Mouse (Mus musculus): Measurements from ENCODE around the gene Tspan13. TPM values are rescaled to one million over a fixed set of nuclear protein-coding genes. Genes with fewer than 3 reads are reported as not detected.

Tspan13 gene
- polyA plus RNA-seq, 1 experiment from 2014 or later: 138 TPM

- H3K36me3 ChIP-seq: no peaks in the 10 kb centered on the region
- H3K4me1 ChIP-seq (replicated peaks): no peaks in the 10 kb centered on the region
- H3K4me3 ChIP-seq (replicated peaks): no peak overlapping the region
- H3K4me2 ChIP-seq (replicated peaks): no peak overlapping the region
- no peak overlapping the region for H3K9ac ChIP-seq
- no peaks in the 10 kb centered on the region for H3K9me3 ChIP-seq
- no peaks in the 10 kb centered on the region for H3K27me3 ChIP-seq (replicated peaks)
- no peak overlapping the region for H3K27ac ChIP-seq
- no peak for ATAC-seq
These were observed 48.2 kb downstream of the Tspan13 start for GRCm38 (mm10) chr12:35994098-35994497.

- Histone ChIP-seq H3K9ac (no peak overlapping the region), H3K4me1 (replicated peaks) (no peaks in the 10 kb centered on the region), H3K4me2 (replicated peaks) (0 out of 2 replicates have a peak overlapping the region, but pooled peaks have one; percentile 28), H3K4me3 (replicated peaks) (no peak overlapping the region), H3K27ac (no peak overlapping the region), H3K9me3 (no peaks in the 10 kb centered on the region), H3K27me3 (replicated peaks) (no peaks in the 10 kb centered on the region), H3K36me3 (no peaks in the 10 kb centered on the region)
- 54% methylated on average over 3 of the region's 3 CpGs for WGBS
- peak; percentile 68 for ATAC-seq
These were observed 48.7 kb downstream of the Tspan13 start for GRCm38 (mm10) chr12:35993583-35993982.

- 0 out of 2 replicates have a peak within 1 kb of the TSS, but pooled peaks have one; percentile 27 for H3K27ac ChIP-seq
- no peaks in the 10 kb centered on the region for H3K36me3 ChIP-seq
- no peak within 1 kb of the TSS for H3K4me3 ChIP-seq (replicated peaks)
- peak within 1 kb of the TSS; percentile 28 for H3K4me2 ChIP-seq (replicated peaks)
- H3K9ac ChIP-seq: no peak within 1 kb of the TSS
- 51% methylated on average over 9 of the region's 9 CpGs for WGBS
- H3K4me1 ChIP-seq (replicated peaks): no peaks in the 10 kb centered on the region
- no peaks in the 10 kb centered on the region for H3K27me3 ChIP-seq (replicated peaks)
- ATAC-seq: peak; percentile 57
- H3K9me3 ChIP-seq: no peaks in the 10 kb centered on the region
These were observed 49.6 kb downstream of the Tspan13 start, which contains the start of gene Agr2 for GRCm38 (mm10) chr12:35992711-35993110. Agr2 (plus strand) TSS chr12:35992907.

- no peaks in the 10 kb centered on the region for H3K36me3 ChIP-seq
- H3K4me1 ChIP-seq (replicated peaks): peaks cover 5% of the 10 kb centered on the region; the same call in 1 of the 2 replicates
- no peak overlapping the region for H3K27ac ChIP-seq
- no peak overlapping the region for H3K4me3 ChIP-seq (replicated peaks)
- no peak overlapping the region for H3K9ac ChIP-seq
- no peaks in the 10 kb centered on the region for H3K27me3 ChIP-seq (replicated peaks)
- no peak overlapping the region for H3K4me2 ChIP-seq (replicated peaks)
- no peak for ATAC-seq
- H3K9me3 ChIP-seq: no peaks in the 10 kb centered on the region
- WGBS: 80% methylated on average over 5 of the region's 5 CpGs
These were observed 57.6 kb downstream of the Tspan13 start for GRCm38 (mm10) chr12:35984743-35985142.

- Histone ChIP-seq H3K4me1 (replicated peaks) (peaks cover 5% of the 10 kb centered on the region; the same call in 1 of the 2 replicates), H3K27ac (no peak overlapping the region), H3K9ac (no peak overlapping the region), H3K9me3 (no peaks in the 10 kb centered on the region), H3K4me3 (replicated peaks) (no peak overlapping the region), H3K36me3 (no peaks in the 10 kb centered on the region), H3K4me2 (replicated peaks) (no peak overlapping the region), H3K27me3 (replicated peaks) (no peaks in the 10 kb centered on the region)
- ATAC-seq: no peak
- WGBS: 94% methylated on average over 9 of the region's 9 CpGs
These were observed 58.8 kb downstream of the Tspan13 start for GRCm38 (mm10) chr12:35983472-35983871.

- Histone ChIP-seq H3K9me3 (no peaks in the 10 kb centered on the region), H3K4me2 (replicated peaks) (no peak overlapping the region), H3K4me3 (replicated peaks) (no peak overlapping the region), H3K27ac (no peak overlapping the region), H3K4me1 (replicated peaks) (peaks cover 5% of the 10 kb centered on the region; the same call in 1 of the 2 replicates), H3K36me3 (no peaks in the 10 kb centered on the region), H3K9ac (no peak overlapping the region), H3K27me3 (replicated peaks) (no peaks in the 10 kb centered on the region)
- WGBS: 26% methylated on average over 6 of the region's 6 CpGs
- ATAC-seq: peak; percentile 96
These were observed 60.5 kb downstream of the Tspan13 start for GRCm38 (mm10) chr12:35981732-35982360.

- H3K9ac ChIP-seq: no peak overlapping the region
- no peak overlapping the region for H3K4me3 ChIP-seq (replicated peaks)
- H3K27me3 ChIP-seq (replicated peaks): no peaks in the 10 kb centered on the region
- H3K4me2 ChIP-seq (replicated peaks): no peak overlapping the region
- no peak overlapping the region for H3K27ac ChIP-seq
- no peaks in the 10 kb centered on the region for H3K9me3 ChIP-seq
- WGBS: 65% methylated on average over 5 of the region's 5 CpGs
- H3K36me3 ChIP-seq: no peaks in the 10 kb centered on the region
- ATAC-seq: no peak
- H3K4me1 ChIP-seq (replicated peaks): peaks cover 5% of the 10 kb centered on the region; the same call in 1 of the 2 replicates
These were observed 62.7 kb downstream of the Tspan13 start for GRCm38 (mm10) chr12:35979625-35980024.

- H3K36me3 ChIP-seq: no peaks in the 10 kb centered on the region
- H3K4me2 ChIP-seq (replicated peaks): no peak overlapping the region
- H3K4me3 ChIP-seq (replicated peaks): no peak overlapping the region
- WGBS: 45% methylated on average over 6 of the region's 6 CpGs
- H3K4me1 ChIP-seq (replicated peaks): peaks cover 5% of the 10 kb centered on the region; the same call in 1 of the 2 replicates
- no peaks in the 10 kb centered on the region for H3K27me3 ChIP-seq (replicated peaks)
- H3K9me3 ChIP-seq: no peaks in the 10 kb centered on the region
- H3K27ac ChIP-seq: no peak overlapping the region
- ATAC-seq: no peak
- H3K9ac ChIP-seq: no peak overlapping the region
These were observed 64.6 kb downstream of the Tspan13 start for GRCm38 (mm10) chr12:35977633-35978246.

- no peaks in the 10 kb centered on the region for H3K4me1 ChIP-seq (replicated peaks)
- H3K4me2 ChIP-seq (replicated peaks): no peak overlapping the region
- H3K4me3 ChIP-seq (replicated peaks): no peak overlapping the region
- no peaks in the 10 kb centered on the region for H3K36me3 ChIP-seq
- ATAC-seq: no peak
- no peaks in the 10 kb centered on the region for H3K9me3 ChIP-seq
- no peak overlapping the region for H3K9ac ChIP-seq
- H3K27me3 ChIP-seq (replicated peaks): no peaks in the 10 kb centered on the region
- no peak overlapping the region for H3K27ac ChIP-seq
- 87% methylated on average over 3 of the region's 3 CpGs for WGBS
These were observed 66.4 kb downstream of the Tspan13 start for GRCm38 (mm10) chr12:35975898-35976297.

- Histone ChIP-seq H3K36me3 (no peaks in the 10 kb centered on the region), H3K27me3 (replicated peaks) (no peaks in the 10 kb centered on the region), H3K4me1 (replicated peaks) (no peaks in the 10 kb centered on the region), H3K9ac (no peak overlapping the region), H3K9me3 (no peaks in the 10 kb centered on the region), H3K4me2 (replicated peaks) (no peak overlapping the region), H3K27ac (no peak overlapping the region; the same call in 1 of the 2 replicates), H3K4me3 (replicated peaks) (no peak overlapping the region)
- peak; percentile 55 for ATAC-seq
- WGBS: 66% methylated on average over 7 of the region's 7 CpGs
These were observed 75.5 kb downstream of the Tspan13 start for GRCm38 (mm10) chr12:35966768-35967141.

- no peaks in the 10 kb centered on the region for H3K9me3 ChIP-seq
- no peaks in the 10 kb centered on the region for H3K27me3 ChIP-seq (replicated peaks)
- no peak overlapping the region for H3K4me3 ChIP-seq (replicated peaks)
- WGBS: 46% methylated on average over 7 of the region's 7 CpGs
- H3K4me1 ChIP-seq (replicated peaks): no peaks in the 10 kb centered on the region
- no peak overlapping the region; the same call in 1 of the 2 replicates for H3K27ac ChIP-seq
- H3K4me2 ChIP-seq (replicated peaks): no peak overlapping the region
- H3K36me3 ChIP-seq: no peaks in the 10 kb centered on the region
- ATAC-seq: peak; percentile 95
- no peak overlapping the region for H3K9ac ChIP-seq
These were observed 76.1 kb downstream of the Tspan13 start for GRCm38 (mm10) chr12:35966098-35966767.
